Mouse (Mus musculus) cerebral cortex, adult 2 months (tissue): ENCODE measurements around the gene Ugt1a6a.

Experiments
- WGBS: fragments of 180-500 bp; shearing (Covaris S2); methylation state at CpG from one replicate; pipeline ENCODE4 v1.1.7; 2018; 5-methylcytosine and 5-hydroxymethylcytosine counted together

Ugt1a6a gene

DNA sequence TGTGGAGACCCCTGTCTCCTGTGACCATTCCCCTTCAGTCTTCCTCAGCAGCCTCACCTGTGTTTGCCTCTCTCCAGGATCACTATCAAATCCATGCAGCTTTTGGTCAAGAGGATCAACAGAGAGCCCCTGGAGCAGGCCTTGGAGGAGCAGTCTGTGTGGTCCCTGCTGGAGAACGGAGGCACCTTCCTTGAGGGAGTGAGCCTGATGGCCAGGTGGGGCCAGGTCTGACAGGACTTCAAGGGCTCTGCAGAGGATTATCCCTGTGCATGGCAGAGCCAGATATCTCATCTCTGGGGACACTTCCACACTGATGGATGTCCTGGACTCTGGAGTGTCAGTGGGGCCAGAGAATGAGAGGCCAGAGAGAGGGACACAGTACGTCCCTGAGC lies 120.9 kb downstream of the Ugt1a6a start:
- 60% methylated on average over 2 of the region's 2 CpGs for WGBS

DNA sequence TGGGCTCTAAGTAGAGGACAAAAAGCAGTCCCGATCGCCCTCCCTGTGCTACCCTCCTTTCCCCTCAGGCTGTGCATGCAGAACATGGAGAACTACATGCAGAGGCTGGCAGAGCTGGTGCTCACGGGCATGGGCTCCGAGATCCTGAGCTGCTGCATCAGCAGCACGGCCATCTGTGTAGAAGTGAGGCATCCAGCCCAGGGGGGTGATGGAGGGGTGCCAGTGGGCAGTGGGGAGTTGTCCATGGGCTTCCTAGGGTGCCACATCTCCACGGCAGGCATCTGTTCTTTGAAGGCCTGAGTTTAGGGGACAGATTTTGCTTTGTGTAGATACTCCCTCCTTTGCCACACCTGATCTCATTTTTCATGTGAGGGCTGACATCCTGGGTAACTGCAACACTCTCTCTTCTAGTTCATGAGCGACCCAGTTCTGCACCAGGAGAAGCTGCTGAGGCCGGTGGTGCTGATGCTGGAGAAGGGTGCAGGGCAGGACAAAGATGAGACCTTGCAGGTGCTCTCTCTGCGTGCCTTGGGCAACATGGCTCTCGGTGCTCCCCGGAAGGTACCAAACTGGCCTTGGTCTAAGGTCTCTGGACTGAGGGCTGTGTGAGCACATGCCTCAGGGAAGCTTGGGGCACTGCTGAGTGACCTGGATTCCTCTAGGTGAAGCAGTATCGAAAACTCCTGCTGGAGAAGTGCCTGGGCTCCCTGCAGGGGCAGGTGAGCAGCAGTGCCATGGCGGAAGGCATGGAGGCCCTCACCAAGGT lies 121.6 kb downstream of the Ugt1a6a start:
- WGBS = 79% methylated on average over 13 of the region's 13 CpGs

DNA sequence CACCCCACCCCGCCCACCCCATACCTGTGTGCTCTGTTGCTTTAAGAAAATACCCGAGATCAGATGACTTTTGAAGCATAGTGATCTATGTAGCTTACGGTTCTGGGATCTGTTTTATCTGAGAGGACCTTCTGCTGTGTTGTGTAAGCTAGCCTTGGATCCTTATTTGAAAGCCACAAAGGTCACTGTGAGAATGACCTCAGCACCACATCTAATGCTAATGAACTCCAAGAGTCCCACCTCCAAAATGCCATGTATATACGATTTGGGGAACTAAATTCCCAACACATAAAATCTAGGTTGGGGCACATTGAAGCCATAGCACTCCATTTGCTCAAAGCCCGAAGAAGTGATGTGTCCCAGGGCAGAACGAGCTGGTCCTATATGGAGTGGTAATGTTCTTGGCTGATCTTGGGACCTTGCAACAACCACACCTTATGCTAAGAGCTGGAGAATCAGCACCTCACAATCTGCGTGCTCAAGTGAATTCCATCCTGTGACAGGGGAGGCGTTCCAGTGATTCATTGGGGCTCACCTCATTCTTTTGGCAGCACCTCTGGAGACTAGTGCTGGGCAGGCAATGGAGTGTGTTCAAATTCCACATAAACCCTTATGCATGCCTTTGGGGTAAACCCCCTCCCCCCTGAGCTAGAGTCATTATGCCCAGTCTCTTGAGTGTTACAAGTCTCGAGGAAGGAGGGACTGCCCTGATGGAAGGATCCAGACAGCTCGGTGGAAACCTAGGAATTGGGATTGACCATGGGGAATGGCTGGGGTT lies 122.5 kb downstream of the Ugt1a6a start:
- WGBS = 82% methylated on average over 10 of the region's 10 CpGs

DNA sequence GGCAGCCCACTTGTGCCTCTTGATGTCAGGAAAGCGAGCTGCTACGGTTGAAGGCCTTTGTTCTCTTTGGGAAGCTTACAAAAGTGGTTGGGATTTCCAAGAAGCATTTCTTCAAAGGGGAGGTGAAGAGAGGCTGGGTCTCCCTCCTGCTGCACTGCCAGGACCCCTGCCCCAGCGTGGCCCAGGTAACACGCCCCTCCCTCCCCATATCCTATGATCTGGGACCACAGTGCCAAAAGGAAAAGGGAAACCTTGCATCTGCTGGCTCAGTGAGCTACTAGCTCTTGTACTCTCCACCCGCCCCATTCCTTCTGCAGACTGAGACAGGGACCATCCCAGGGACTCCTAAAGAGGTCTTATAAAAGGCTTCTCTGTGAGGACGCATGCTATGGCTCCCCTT lies 123.1 kb downstream of the Ugt1a6a start:
- WGBS = 81% methylated on average over 6 of the region's 6 CpGs

DNA sequence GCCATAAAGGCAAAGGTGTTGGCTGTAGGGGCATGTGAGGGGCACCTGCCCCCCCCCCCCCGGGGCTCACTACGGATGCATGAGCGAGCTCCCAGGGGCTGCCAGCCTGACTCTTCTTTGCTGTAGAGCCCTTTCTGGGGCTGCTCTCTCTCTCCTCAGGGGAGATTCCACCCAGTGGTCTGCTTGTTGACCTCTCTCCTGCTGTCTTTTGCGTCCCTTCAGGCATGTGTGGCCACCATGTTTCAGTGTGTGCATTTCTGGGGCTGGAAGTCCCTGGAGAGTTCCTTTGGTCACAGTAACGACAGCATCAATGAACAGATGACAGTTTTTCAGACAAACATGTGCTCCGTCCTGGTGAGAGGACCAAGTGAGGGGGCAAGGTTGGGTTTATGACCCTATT lies 123.8 kb downstream of the Ugt1a6a start:
- 72% methylated on average over 6 of the region's 6 CpGs for WGBS

DNA sequence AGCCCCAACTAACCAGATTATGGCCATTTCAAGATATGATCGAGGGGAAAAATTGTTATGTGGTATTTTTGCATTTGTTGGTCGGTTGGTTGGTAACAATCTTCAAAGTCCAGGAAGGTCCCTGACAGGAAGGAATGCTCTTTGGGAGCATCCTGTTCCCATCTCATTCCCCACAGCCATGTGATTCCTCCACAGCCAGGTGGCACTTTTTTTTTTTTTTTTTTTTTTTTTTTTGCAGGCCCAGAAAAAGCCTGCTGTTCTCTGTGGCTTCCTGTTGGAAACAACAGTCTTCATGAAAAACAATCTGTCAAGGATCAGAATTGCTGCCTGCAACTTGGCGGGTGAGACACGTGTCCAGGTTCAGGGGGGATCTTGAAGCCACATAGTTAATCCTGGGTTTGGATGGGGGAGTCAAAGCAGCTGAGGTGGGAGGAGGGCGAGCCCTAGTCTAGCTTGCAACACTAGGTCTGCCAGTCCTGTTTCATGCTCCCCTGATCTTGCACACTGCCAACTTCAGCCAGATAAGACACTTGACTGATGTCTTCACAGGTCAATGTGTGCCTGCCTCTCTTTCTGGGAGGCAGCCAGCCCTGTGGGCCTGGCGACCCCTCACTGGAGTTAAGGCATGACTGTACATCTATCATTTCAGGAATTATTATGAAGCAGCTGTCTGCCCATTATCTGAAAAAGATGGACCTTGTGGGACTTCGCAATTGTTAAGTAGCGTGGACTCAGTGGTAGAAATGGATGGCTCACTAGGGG lies 124.5 kb downstream of the Ugt1a6a start:
- 70% methylated on average over 8 of the region's 8 CpGs for WGBS

DNA sequence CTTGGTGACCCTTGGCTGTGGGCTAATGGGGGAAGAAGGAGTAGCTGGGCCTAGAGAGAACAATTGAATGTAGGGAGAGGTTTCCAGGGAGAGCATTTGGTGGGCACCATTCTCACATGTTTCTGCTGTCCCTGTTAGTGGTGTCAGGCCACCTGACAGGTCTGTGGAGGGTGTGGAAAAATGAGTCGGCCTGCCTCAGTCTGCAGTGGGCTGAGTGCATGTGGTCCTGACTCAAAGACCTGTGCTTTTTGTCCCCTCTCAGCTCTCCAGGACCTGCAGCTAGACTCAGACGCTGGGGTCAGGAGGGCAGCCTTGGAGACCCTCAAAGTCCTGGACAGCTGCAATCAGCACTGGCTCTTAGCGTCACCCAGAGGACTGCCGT lies 125.0 kb downstream of the Ugt1a6a start:
- 85% methylated on average over 4 of the region's 4 CpGs for WGBS

DNA sequence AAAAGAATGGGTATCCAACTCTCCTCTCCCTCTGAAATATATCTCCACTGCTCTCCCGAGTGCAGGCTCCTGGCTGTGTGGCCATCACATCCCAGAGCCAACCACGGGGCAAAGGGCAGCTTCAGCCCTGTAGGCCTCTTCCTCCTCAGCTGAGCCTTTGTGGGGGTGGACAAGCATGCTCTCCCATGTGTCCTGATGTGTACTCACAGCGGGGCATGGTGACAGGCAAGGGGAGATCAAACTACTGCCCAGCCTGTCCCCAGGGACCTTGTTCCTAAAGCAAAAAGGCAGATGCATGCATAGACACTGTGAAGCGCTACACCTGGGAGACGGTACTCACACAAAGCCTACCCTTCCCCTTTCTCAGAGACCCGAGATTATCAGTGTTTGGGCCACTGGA lies 125.5 kb downstream of the Ugt1a6a start:
- 79% methylated on average over 6 of the region's 6 CpGs for WGBS

DNA sequence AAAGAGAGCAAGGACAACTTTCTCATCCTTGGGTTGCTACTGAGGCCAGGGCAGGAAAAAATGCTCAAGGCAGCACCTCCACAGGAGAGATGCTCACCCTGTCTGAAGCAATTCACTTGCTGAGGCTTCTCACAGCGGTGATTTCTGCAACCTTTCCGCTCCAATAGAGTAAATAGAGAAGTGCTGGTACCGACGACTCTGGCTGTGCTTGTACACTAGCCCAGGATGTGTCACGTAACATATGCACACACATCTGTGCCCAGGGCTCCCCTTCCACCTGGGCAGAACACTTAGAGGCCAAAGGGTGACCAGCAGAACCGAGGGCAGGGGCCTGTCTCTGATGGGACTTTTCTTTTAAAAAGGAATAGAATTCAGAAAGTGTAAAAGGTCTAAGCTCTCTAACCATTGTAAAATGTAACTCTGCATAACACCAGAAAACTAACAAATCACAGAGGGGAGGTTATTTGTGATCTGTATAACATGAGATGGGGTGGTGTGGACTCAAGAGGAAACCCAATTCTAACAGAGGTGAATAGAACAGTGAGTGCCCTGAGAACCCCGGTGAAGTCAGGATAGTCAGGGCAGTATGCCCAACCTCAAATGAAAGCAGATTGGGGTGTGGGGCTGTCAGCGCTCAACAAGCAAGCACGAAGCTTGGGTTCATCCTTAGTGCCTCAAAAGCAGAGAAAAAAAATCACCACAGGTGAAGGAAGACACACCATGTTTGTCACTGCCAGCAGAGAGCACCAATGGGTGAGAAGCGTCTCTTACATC lies 126.2 kb downstream of the Ugt1a6a start:
- 81% methylated on average over 10 of the region's 10 CpGs for whole genome bisulfite sequencing

DNA sequence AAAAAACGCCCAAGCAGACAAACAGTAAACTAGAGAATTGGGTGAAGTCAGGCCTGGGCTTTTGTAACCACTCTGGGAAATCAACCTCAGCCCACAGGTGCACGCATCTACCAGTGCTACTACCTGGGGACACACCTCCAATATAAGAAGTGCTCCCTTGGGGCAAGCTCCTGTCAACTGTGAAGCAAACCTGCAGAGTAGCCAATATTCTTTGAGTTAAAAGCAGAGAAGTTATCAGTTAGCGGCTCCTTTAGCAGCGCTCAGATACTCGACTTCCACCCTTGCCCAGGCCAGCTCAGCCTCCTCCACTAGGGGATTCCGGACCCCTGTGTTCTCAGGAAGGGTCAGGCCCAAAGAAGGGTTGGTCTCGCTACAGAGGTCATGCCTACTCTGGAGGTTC lies 127.1 kb downstream of the Ugt1a6a start:
- WGBS = 88% methylated on average over 7 of the region's 7 CpGs

DNA sequence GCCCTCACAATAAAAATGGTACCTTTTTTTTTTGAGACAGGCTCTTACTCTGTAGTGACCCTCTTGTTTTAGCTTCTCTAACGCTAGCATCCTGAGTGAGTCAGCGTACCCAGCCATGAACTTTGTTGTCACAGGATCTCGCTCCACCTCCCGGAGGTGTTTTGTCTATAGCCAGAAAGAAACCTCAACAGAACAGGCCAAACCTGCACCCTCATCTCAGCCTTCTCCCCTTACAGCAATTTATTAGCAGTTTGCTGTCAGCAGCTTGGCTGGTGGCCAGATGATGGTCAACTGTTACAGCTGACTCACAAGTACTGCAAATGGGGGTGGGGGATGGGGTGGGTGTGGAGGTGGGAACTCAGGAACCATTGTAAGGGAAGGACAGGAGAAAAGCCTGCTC lies 127.6 kb downstream of the Ugt1a6a start:
- WGBS = 79% methylated on average over 4 of the region's 4 CpGs

DNA sequence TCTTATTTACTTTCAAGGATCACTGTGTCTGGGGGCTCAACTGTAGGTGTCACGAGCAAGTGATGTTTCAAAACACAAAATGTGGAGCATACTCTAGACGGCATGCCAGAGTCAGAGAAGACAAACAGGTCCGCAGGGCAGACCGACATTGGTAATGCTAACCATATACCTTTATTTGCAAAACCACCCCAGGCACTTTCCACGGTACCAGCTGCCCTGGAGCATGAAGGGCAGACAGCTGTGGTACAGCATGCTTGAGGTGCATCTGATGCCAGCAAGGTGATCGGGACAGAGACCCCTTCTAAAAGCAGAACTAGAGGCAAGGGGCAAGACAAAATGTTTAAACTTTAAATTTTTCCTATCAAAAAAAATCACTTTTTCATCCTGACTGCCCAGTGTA lies 128.4 kb downstream of the Ugt1a6a start:
- WGBS = 76% methylated on average over 6 of the region's 6 CpGs

DNA sequence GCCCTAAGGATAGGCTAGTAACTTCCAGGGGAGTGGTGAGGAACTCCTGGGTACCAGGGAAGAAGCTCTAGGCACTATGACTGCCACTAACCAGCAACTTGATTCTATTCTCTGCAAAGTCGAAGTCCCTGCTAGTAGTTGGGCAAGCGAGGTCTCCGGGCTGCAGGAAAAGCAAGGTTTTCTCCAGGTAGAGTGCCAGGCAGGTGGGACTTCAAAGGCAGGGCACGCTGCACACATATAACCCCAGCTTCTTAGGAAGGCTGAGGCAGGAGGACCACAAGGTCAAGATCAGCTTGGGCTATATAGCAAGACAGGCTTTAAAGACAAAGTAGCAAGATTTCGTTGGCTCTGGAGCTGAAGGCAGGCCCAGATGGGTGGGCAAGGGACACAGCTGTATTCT lies 129.2 kb downstream of the Ugt1a6a start:
- WGBS = 92% methylated on average over 5 of the region's 5 CpGs

DNA sequence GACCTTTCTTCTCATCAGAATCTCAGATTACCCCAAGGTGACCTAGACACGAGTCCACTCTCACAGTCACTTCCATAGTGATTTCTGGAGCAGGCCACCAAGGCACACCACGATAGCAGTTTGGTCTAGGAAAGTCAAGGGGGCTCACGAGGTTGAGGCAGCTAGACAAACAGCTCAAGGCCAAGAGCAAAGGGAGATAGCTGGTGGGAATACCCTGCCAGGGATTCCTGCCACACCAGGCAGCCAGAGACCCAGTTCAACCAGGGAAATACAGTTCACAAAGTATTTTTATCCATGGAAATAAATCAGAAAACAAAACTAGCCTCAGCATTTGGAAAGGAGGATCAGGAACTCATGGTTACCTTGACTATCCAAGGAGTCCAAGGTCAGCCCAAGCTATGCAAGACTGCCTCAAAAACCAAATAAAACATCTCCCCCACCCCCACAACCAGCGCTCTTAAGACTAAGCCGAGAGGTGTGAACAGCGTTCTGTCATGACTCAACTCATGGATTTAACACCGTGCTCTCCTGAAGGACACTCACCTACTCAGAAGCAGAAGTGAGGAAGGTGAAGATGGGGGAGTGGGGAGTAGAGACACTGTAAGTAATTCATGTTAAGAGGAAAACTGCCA lies 129.7 kb downstream of the Ugt1a6a start:
- whole genome bisulfite sequencing = 85% methylated on average over 7 of the region's 7 CpGs

DNA sequence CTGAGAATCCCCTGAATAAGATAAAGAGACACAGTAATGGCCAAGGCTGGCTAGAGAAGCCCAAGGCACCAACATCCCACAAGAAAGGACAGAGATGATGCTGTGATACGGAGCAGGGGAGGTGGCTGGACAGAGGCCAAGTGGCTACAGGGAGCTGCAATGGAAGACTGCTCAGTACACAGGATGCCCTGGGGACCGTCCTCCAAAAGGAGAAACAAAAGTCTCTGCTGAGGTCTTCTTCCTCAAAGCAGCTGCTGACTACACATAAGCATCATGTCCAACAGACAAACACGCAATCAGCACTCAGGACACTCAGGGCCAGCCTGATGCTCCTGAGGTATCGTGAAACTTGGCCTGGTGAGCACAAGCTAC lies 130.2 kb downstream of the Ugt1a6a start:
- WGBS = 71% methylated on average over 4 of the region's 4 CpGs

DNA sequence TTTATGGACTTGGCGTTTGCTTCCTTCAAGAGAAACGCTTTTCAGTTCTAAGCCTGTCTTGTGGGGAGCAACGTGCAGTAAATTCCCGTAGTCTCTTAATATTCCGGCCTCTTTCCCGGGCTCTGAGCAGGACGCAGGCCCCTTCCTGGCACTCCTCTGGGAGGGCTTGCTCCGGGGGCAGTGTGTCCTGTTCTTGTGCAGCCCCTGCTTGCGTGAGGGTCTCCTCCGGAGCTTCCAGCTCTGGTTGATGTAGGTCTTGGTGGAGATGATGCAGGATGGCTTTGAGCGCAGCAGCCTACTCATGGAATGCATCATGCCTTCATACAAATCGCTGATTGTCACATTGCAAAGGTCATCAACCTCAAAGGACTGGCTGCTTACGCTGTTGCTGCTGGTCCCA lies 131.5 kb downstream of the Ugt1a6a start:
- WGBS = 90% methylated on average over 13 of the region's 13 CpGs

DNA sequence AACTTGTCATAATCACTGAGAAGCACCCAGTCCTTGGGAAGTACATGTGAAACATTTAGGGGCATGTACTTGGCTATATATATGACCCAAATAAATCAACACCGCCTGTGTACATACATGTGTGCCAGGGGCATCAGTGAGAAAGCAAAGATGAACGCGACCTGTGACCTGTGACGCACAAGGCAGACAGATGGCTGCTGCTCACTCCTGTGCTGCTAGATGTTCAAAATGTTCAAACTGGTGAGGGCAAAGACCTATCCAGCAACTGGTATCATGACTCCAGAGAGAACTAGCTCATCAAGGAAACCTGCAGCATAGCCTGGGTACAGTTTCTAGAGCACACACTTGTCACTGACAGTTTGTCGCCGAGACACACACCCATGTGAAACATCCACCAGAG lies 132.9 kb downstream of the Ugt1a6a start:
- WGBS = 93% methylated on average over 6 of the region's 6 CpGs

DNA sequence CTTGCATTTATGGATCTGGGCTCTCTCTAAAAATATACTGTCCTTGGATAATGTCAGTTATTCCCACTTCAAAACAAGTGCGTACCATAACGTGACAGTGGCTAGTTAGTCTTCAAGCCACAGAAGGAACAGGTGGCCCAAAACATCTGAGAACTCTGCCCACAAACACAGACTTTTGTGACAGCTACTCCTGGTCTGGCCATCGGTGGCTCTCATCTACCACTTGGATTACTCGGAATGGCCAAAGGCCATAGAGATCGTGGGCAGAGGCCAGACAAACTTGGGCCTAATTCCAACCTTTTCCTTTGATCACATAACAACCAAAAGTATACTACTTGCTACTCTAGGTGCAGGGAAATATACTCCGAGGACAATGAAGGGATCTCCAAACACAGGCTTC lies 133.5 kb downstream of the Ugt1a6a start:
- WGBS = 79% methylated on average over 6 of the region's 6 CpGs
